Mouse (Mus musculus) kidney, adult 2 months (tissue): ENCODE data around the gene Ift122.

ENCODE experiments used
- CTCF ChIP-seq: fragments of 200-500 bp; conservative IDR thresholded peaks from 2 replicates; pipeline ENCODE4 v1.5.1; 2011; ENCODE audit warnings: low read depth, mild to moderate bottlenecking, control low read depth, low read length, moderate library complexity, mixed read lengths; ENCODE audit not compliant: insufficient read depth, insufficient read length
- POLR2A ChIP-seq: fragments of 200-500 bp; IDR thresholded peaks from one replicate; pipeline ENCODE4 v1.6.1; 2011; ENCODE audit warnings: low read depth, low read length, control low read depth

GRCm38 (mm10) chr6:115807464-115808195 is 45.6 kb upstream of the Ift122 start:
- TF ChIP-seq CTCF (no peak), POLR2A (no peak)
